Mouse (Mus musculus) v-Abl transformed pro-B cells (cell line): ENCODE results near the gene Brd2.
"Not testable (repeated sequence)": the region's sequence is repeated elsewhere in the genome, so short reads cannot be mapped to it uniquely, and the experiment has no call there.

Experiments
- in situ Hi-C, 2 experiments: fragments of 400-800 bp; cut with MboI; formaldehyde crosslinking; loops; one replicate each; pipeline ENCODE4 v1.15.1; 2025; ENCODE audit not compliant: unreplicated experiment in 2 of 2

Brd2 gene

DNA sequence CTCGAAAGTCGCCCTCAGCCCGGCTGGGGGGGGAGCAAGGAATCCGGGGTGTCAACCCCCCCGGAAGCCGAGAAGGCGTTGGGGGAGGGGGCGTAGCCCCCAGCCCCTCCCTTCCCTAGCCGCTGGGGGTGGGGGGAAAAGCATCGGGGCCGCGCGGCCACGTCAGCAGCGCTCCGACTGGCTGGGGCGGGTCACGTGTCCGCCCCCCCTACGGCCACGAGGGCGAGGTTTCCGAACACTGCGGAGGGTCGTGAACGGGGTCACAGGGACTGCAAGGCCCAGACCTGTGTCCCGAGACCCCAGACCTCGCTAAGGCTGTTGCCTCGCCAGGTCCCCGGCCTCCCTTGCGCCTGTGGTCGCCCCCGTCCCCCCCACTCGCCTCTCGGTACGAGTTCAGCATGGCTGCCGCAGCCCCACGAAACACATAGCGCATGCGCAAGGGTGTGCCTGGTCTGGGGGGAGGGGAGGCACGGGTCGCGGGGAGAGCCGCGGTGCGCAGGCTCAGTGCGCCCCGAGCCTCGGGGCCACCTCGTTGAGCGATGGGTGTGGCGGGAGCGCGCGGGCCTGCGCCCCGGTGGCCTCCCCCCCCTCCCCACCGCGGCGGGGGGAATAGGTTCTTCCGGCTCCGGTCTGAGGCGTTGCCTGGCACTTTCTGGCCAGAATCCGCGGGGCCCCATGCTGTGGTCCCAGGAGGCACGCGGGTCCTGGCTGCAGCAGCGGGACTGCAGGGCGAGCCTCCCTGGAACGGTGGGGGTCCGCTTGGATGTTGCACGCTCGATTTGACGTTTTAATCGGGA lies at the start of gene Brd2:
TSS of gene Brd2 (minus strand) at position 447 of the 797 bp plus-strand sequence.
- in situ Hi-C loops: no loop called here

GRCm38 (mm10) chr17:34170877-34171498 lies 48.6 kb upstream of the Brd2 start:
- in situ Hi-C loops: loop anchor here (5.0 to 25.0 kb wide), 4 partner anchors 66 to 391 kb away; partner anchors contain the start of genes H2-Ob (in 2 of the 2), Btnl2 (in 1 of the 2) and Notch4 (in 1 of the 2)

- in situ Hi-C loops: loop anchor here (5.0 to 25.0 kb wide), 4 partner anchors 67 to 392 kb away; partner anchors contain the start of genes H2-Ob (in 2 of the 2), Btnl2 (in 1 of the 2) and Notch4 (in 1 of the 2)
Observed at GRCm38 (mm10) chr17:34170487-34170876, 48.0 kb upstream of the Brd2 start.

- in situ Hi-C loops: loop anchor here (5.0 to 25.0 kb wide), 5 partner anchors 37 to 393 kb away; partner anchors contain the start of genes H2-Oa (in 1 of the 2) and Notch4 (in 1 of the 2)
Observed at GRCm38 (mm10) chr17:34169279-34169678, 46.8 kb upstream of the Brd2 start.

DNA sequence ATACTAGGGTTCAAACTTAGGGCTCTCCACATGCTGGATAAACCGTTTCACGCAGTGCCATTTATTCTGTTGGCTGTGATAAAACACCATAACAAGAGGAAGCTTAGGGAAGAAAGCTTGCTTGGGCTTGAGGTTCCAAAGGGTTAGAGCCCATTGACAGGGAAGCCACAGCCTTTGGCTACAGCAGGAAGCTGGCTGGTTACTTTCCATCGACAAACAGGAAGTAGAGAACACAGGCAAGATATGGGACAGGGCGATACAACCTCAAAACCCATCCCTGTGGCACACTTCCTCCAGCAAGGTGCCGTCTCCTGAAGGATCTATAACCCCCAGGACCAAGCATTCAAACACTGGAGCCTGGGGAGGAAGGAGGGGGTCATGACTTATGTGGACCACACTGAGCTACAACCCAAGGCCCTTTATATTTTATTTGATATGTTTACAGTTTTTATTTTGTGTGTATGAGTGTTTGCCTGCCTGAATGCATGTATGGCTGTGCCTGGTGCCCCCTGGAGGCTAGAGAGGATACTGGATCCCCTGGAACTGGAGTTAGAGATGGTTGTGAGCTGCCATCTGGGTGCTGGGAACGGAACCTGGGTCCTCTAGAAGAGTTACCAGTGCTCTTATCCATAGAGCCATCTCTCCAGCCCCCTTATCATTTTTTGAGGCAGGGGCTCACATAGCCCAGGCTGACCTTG lies 42.7 kb upstream of the Brd2 start:
- in situ Hi-C loops: loop anchor here (5.0 to 25.0 kb wide), 5 partner anchors 33 to 397 kb away; partner anchors contain the start of genes H2-Oa (in 1 of the 2) and Notch4 (in 1 of the 2)

- in situ Hi-C loops: loop anchor here in 1 of 2 experiments (5.0 to 25.0 kb wide), 2 partner anchors 72 to 398 kb away; partner anchors contain the start of genes H2-Oa and Notch4
Observed at GRCm38 (mm10) chr17:34164202-34164895, 41.9 kb upstream of the Brd2 start.

DNA sequence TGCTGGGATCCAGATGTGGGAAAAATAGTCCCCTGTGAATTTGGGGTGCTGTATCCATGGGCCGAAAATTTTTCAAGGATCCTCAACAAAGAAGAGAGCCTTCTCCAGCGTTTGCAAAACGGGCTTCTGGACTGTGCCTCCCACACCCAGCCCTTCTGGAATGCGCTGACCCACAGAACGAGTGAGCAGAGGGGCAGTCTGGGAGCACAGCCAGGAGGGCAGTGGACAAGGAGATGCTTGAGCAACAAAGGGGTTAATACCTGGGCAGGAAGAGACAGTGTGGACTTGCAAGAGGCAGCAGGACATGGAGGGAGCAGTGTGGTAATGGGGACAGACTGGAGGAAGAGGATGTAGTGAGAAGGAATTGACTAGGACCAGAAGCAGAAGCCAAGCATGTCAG lies 33.1 kb upstream of the Brd2 start:
- in situ Hi-C loops: loop anchor here in 1 of 2 experiments (25.0 kb wide), 1 partner anchor 407 kb away; the partner anchor contains the start of gene Notch4

GRCm38 (mm10) chr17:34152923-34153322 lies 30.5 kb upstream of the Brd2 start, which contains the start of gene H2-DMb1:
TSS of gene H2-DMb1 (plus strand) at chr17:34153072.
- in situ Hi-C loops: loop anchor here in 1 of 2 experiments (25.0 kb wide), 1 partner anchor 409 kb away; the partner anchor contains the start of gene Notch4

DNA sequence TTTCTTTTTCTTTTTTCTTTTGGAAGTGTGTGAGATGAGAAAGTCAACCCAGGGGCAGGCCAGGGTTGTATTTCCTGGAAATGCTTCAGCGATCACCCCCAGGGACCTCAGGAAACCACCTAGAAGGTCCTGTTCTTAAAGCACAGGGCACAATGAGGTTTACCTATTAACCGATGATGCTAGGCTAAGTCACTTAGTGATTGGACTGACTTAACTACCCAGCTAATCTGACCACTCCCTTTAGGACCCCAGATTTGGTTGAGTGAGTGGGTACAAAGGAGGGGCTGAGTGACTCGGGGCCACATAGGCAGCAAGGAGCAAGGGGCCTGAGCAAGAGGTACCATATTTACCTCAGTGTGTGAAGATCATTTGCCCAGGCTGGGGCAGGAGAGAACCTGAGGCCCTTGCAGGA lies 22.5 kb upstream of the Brd2 start:
- in situ Hi-C loops: no loop called here

- in situ Hi-C loops: not testable (repeated sequence)
Observed at GRCm38 (mm10) chr17:34144221-34144620, 21.8 kb upstream of the Brd2 start.

DNA sequence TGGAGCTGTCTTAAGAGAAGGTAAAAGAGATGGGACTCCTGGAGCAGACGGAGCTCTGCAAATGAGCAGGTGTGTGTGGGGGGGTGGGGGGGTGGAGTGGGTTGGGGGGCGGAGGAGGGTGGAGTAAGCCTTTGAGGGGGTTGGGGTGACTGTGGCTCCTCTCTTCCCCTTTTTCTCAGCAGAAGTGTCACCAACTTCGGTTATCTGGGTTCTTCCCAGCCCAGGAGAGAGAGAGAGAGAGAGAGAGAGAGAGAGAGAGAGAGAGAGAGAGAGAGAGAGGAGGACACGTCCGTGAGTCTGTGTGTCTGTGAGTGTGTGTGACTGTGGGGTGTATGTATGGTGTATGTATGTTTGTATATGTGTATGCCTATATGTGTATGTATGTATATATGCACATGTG lies 21.0 kb upstream of the Brd2 start:
- in situ Hi-C loops: no loop called here

GRCm38 (mm10) chr17:34143033-34143432 lies 20.6 kb upstream of the Brd2 start, which contains the start of gene H2-DMb2:
TSS of gene H2-DMb2 (plus strand) at chr17:34143307.
- in situ Hi-C loops: no loop called here

- in situ Hi-C loops: no loop called here
Observed at GRCm38 (mm10) chr17:34142456-34143010, 20.1 kb upstream of the Brd2 start.

DNA sequence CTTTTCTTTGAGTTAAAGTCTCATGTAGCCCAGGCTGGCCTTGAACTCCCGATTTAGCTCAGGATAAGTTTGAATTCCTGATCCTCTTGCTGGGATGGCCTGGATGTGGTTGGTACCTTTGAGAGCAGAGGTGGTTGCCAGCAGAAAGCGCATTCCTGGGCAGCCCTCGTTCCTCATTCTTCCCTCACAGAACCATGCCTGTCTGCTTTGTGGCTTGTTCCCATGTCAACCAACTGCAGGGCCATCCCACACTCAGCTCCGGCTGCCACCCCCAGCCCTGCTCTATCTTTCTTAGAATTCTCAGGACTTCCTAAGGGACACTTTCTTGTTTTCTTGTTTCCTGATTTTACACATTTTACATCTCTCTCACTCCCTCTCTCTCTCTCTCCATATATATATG lies 19.0 kb upstream of the Brd2 start:
- in situ Hi-C loops: no loop called here

DNA sequence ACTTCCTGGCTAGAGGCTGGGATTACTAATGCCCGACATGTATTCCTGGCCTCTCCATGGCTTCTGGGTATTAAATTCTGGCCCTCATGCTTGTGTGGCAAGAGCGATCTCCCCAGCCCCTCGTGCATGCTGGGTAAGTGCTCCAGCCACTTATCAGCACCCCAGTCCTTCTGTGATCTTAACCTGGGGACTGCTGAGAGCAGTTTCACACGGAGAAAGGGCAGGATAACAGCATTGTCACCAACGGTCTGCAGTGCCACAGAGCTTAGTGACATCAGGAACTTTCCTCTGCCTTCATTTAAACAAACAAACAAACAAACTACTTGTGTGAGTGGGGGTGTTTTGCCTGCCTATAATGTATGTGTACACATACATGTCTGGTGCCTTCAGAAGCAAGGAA lies 17.8 kb upstream of the Brd2 start:
- in situ Hi-C loops: no loop called here

DNA sequence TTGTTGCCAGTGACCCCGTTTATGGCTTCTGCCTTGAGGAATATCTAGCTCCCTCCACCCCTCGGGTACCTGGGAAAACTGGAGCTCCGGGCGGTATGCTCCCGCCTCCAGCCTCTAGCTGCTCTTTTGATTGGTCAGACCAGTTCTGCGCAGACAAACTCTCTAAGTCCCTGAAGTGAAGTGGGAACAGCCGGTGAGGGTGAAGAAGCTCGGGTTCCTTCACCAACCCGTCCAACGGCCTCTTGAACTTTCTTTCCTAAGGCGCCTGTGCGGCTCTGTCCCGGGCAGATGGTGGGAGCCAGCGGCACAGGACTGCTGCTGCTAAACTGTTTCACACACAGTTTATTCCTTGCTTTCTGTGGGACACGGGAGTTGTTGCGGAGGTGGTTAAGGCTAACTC lies 17.0 kb upstream of the Brd2 start:
- in situ Hi-C loops: loop anchor here in 1 of 2 experiments (5.0 kb wide), 1 partner anchor 47 kb away; the partner anchor contains the start of gene H2-Oa

- in situ Hi-C loops: loop anchor here in 1 of 2 experiments (5.0 kb wide), 1 partner anchor 46 kb away; the partner anchor contains the start of gene H2-Oa
Observed at GRCm38 (mm10) chr17:34138655-34139054, 16.2 kb upstream of the Brd2 start.

DNA sequence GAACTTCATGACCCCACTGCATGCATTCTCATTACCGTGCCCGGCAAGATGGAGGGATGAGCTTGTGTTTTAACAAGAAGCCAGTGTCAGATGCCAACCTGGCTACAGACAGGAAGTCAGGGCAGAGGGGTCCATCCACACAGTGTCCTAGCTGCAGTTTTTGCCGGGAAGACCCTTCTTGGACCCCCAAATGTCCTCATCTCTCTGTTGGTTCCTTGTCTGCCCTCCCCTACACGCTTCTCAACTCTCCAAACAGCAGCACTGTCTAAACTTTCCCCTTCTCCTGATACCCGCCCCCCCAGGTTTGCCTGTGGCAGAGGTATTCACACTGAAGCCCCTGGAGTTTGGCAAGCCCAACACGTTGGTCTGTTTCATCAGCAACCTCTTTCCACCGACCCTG lies 15.2 kb upstream of the Brd2 start:
- in situ Hi-C loops: loop anchor here in 1 of 2 experiments (5.0 kb wide), 1 partner anchor 45 kb away; the partner anchor contains the start of gene H2-Oa
